Mouse (Mus musculus): ENCODE results near the gene Camsap2.

The Camsap2 gene

GRCm38 (mm10) chr1:136344281-136344680, 1.6 kb downstream of the Camsap2 start:
- DNase-seq (ENCODE audit: low read depth, low spot score), result no peak

- no peak for DNase-seq (ENCODE audit: low read depth, low spot score)
Observed at GRCm38 (mm10) chr1:136343727-136344126, 2.2 kb downstream of the Camsap2 start.

GRCm38 (mm10) chr1:136340541-136340940, 5.4 kb downstream of the Camsap2 start:
- no peak for DNase-seq (ENCODE audit: low read depth, low spot score)

- DNase-seq (ENCODE audit: low read depth, low spot score), result no peak
Observed at GRCm38 (mm10) chr1:136334743-136335142, 11.2 kb downstream of the Camsap2 start.

- DNase-seq (ENCODE audit: low read depth, low spot score), result no peak
Observed at GRCm38 (mm10) chr1:136333512-136333911, 12.4 kb downstream of the Camsap2 start.

- DNase-seq (ENCODE audit: low read depth, low spot score), result no peak
Observed at GRCm38 (mm10) chr1:136333071-136333470, 12.8 kb downstream of the Camsap2 start.

GRCm38 (mm10) chr1:136331836-136332235, 14.1 kb downstream of the Camsap2 start:
- DNase-seq (ENCODE audit: low read depth, low spot score), result no peak

GRCm38 (mm10) chr1:136329426-136329825, 16.5 kb downstream of the Camsap2 start:
- no peak for DNase-seq (ENCODE audit: low read depth, low spot score)

GRCm38 (mm10) chr1:136328640-136329039, 17.3 kb downstream of the Camsap2 start:
- DNase-seq (ENCODE audit: low read depth, low spot score), result no peak

GRCm38 (mm10) chr1:136327638-136328037, 18.3 kb downstream of the Camsap2 start:
- no peak for DNase-seq (ENCODE audit: low read depth, low spot score)

GRCm38 (mm10) chr1:136325933-136326332, 20.0 kb downstream of the Camsap2 start:
- DNase-seq (ENCODE audit: low read depth, low spot score), result no peak

- DNase-seq (ENCODE audit: low read depth, low spot score), result no peak
Observed at GRCm38 (mm10) chr1:136322331-136322730, 23.6 kb downstream of the Camsap2 start.

GRCm38 (mm10) chr1:136316317-136316716, 29.6 kb downstream of the Camsap2 start:
- no peak for DNase-seq (ENCODE audit: low read depth, low spot score)

GRCm38 (mm10) chr1:136309193-136309592, 36.7 kb downstream of the Camsap2 start:
- DNase-seq (ENCODE audit: low read depth, low spot score), result no peak

- DNase-seq (ENCODE audit: low read depth, low spot score), result no peak
Observed at GRCm38 (mm10) chr1:136306424-136306823, 39.5 kb downstream of the Camsap2 start.

- no peak for DNase-seq (ENCODE audit: low read depth, low spot score)
Observed at GRCm38 (mm10) chr1:136293961-136294360, 51.9 kb downstream of the Camsap2 start.

- DNase-seq (ENCODE audit: low read depth, low spot score), result no peak
Observed at GRCm38 (mm10) chr1:136289803-136290202, 56.1 kb downstream of the Camsap2 start.

GRCm38 (mm10) chr1:136277366-136277765, 68.5 kb downstream of the Camsap2 start:
- DNase-seq (ENCODE audit: low read depth, low spot score), result no peak

GRCm38 (mm10) chr1:136268224-136268623, 77.7 kb downstream of the Camsap2 start:
- no peak for DNase-seq (ENCODE audit: low read depth, low spot score)

- DNase-seq (ENCODE audit: low read depth, low spot score), result no peak
Observed at GRCm38 (mm10) chr1:136266127-136266526, 79.8 kb downstream of the Camsap2 start.

- no peak for DNase-seq (ENCODE audit: low read depth, low spot score)
Observed at GRCm38 (mm10) chr1:136263355-136263754, 82.5 kb downstream of the Camsap2 start.

GRCm38 (mm10) chr1:136260635-136261238, 85.2 kb downstream of the Camsap2 start, which contains the start of gene Gpr25:
TSS of gene Gpr25 (minus strand) at chr1:136260873.
- DNase-seq (ENCODE audit: low read depth, low spot score), result no peak

- DNase-seq (ENCODE audit: low read depth, low spot score), result peak; percentile 31
Observed at GRCm38 (mm10) chr1:136259893-136260634, 85.8 kb downstream of the Camsap2 start.
